Mouse (Mus musculus) splenic B cell, adult 2 months (primary cell): Measurements from ENCODE around the gene Aipl1.

Experiments
- DNase-seq: peaks from one replicate; pipeline ENCODE4 v3.0.0-alpha.2; 2011; ENCODE audit warnings: low read depth, low spot score
- H3K27me3 ChIP-seq: 2 replicates; pipeline ENCODE4 v1.6.1; 2012; ENCODE audit warnings: mild to moderate bottlenecking, low read length, moderate library complexity, mixed read lengths; ENCODE audit not compliant: control insufficient read depth, poor library complexity, insufficient read depth, severe bottlenecking
- H3K36me3 ChIP-seq: 2 replicates; pipeline ENCODE4 v1.6.1; 2012; ENCODE audit warnings: mild to moderate bottlenecking, low read length, moderate library complexity, mixed read lengths; ENCODE audit not compliant: control insufficient read depth, poor library complexity, insufficient read depth, severe bottlenecking

Gene Aipl1

DNA sequence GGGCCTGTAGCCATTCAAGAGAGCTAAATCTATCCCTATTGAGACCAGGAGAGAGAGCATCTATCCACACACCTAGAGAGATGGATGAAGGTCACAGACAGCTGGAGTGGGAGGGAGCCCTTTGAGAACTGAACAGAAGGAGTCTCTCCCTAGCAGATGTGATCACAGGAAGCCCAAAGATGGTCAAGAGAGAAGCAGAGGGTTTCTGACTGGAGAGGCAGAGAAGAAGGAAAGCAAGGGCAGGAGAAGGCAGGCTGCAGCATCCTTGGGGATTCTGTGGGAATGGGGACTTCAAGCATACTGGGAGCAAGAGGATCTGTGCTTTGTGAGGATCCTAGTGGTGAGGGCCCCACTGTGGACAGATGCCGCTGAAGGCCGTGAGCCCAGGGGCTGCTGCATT, 51.5 kb downstream of the Aipl1 start:
- Histone ChIP-seq H3K36me3 (no peaks in the 10 kb centered on the region), H3K27me3 (no peaks in the 10 kb centered on the region)
- DNase-seq = no peak

DNA sequence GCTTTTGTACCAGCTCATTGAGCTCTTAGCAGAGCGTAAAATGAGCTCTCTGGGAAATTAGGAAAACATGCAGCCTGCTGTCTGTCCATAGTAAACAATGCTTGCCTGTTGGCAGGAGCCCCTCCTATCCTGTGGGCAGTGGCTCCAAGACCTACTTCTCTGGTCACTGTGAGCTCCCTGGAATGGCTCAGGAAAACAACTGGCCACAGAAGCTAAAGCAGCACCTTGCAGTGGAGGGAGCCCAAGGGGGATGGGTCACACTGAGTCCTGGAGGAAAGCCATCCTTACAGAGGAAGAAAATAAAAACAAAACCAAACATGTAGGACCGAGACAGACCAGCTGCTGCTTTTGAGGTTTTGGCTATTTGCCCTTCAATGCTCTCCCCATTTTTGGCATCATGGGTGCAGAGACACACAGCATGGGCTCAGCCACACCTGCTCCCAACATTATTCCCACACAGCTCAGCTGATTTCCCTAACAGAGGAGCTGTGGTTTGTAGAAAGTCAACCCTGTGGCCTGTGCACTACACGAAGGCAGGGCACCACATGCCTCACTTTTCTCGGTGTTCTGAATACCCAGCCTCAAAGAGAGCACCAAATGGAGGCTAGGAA, 52.1 kb downstream of the Aipl1 start:
- DNase-seq = no peak
- no peaks in the 10 kb centered on the region for H3K36me3 ChIP-seq
- no peaks in the 10 kb centered on the region for H3K27me3 ChIP-seq

DNA sequence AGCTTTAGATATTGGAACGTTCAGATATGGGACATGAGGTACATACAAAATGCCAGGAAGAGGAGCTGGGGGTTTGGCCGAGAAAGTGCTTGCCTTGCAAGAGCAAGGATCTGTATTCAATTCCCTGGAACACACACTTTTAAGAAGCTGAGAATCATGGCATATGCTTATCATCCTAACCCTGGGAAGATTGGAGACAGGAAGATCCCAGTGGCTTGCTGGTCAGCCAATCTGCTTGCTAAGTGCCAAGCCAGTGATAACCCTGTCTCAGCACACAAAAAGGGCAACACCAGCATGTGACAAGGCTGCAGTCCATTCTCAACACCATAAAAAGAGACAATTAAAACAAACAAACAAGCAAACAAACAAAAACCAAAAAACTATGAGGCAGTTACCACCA, 53.2 kb downstream of the Aipl1 start:
- no peaks in the 10 kb centered on the region for H3K36me3 ChIP-seq
- no peak for DNase-seq
- H3K27me3 ChIP-seq = no peaks in the 10 kb centered on the region
